In genomic region chr17:3081512-3082100, GRCm38 (mm10) we compare ENCODE assay signal across 8 mouse cellular contexts. TPM values are rescaled to one million over a fixed set of nuclear protein-coding genes. Genes with fewer than 3 reads are reported as not detected.
DNase-seq lines count a peak whose midpoint lies in the region; ATAC-seq lines count a peak whose summit lies in the region.
"Not testable (repeated sequence)": the region's sequence is repeated elsewhere in the genome, so short reads cannot be mapped to it uniquely, and the experiment has no call there.

No protein-coding gene starts in this region.

- not testable (repeated sequence) for H3K9ac ChIP-seq in kidney, embryonic 15.5 days; limb, embryonic 11.5 days (ENCODE audit: low read length)

- not testable (repeated sequence) for H3K4me1 ChIP-seq in kidney, embryonic 15.5 days; limb, embryonic 11.5 days (ENCODE audit: control insufficient read depth, insufficient read depth, low read length)

- H3K27ac ChIP-seq in kidney, embryonic 15.5 days; limb, embryonic 11.5 days (replicated peaks; ENCODE audit: low read depth, low read length): not testable (repeated sequence)

- not testable (repeated sequence) for H3K4me3 ChIP-seq in kidney, embryonic 15.5 days (replicated peaks); limb, embryonic 11.5 days (ENCODE audit: low read depth, low read length)

- WGBS in kidney, embryonic 15.5 days = 68% methylated on average over 3 of the region's 3 CpGs
- WGBS in limb, embryonic 11.5 days = 90% methylated on average over 1 of the region's 3 CpGs

- intact Hi-C loops in heart, postnatal 14 days (cut with DNase I) = not testable (repeated sequence)

- ATAC-seq in frontal cortex, adult (ENCODE audit: low TSS enrichment) = peak; percentile 39
- peak; percentile 38 for ATAC-seq in kidney, embryonic 15.5 days (replicated peaks; ENCODE audit: low FRiP score)
- ATAC-seq in limb, embryonic 11.5 days (ENCODE audit: insufficient number of reproducible peaks, low FRiP score, low TSS enrichment, low read depth) = peak; percentile 51
- peak; percentile 23 for ATAC-seq in megakaryocyte, adult 5-6 weeks (ENCODE audit: poor library complexity, severe bottlenecking)

- not testable (repeated sequence) for H3K4me2 ChIP-seq in kidney, embryonic 15.5 days; limb, embryonic 11.5 days (ENCODE audit: low read depth, severe bottlenecking)

- peak; percentile 90 for DNase-seq in cerebellum, adult 11 months
- DNase-seq in heart, postnatal 14 days = peak; percentile 53 to 58
- DNase-seq in limb, embryonic 11.5 days (ENCODE audit: low spot score) = not testable (repeated sequence)
- peak; percentile 85 for DNase-seq in right cerebral cortex, adult 18-20 months
- DNase-seq in urinary bladder, adult 18-20 months (ENCODE audit: low spot score in 2 of 2) = peak; percentile 83 to 99

- not testable (repeated sequence) for H3K9me3 ChIP-seq in kidney, embryonic 15.5 days (replicated peaks); limb, embryonic 11.5 days (ENCODE audit: control insufficient read depth, low read length)

- not testable (repeated sequence) for H3K27me3 ChIP-seq in kidney, embryonic 15.5 days; limb, embryonic 11.5 days (ENCODE audit: control insufficient read depth, insufficient read depth, low read length)

- H3K36me3 ChIP-seq in kidney, embryonic 15.5 days; limb, embryonic 11.5 days (ENCODE audit: control insufficient read depth, insufficient read depth, low read length): not testable (repeated sequence)

RNA-seq across cellular contexts. Expression of gene Scaf8, which starts 33.2 kb away (rescaled TPM):
- 10 to 100 TPM; 36.5 to 36.6 TPM for total RNA-seq in heart, postnatal 14 days (2021)
- 23.1 and 23.6 TPM in 2 replicates for polyA plus RNA-seq in kidney, embryonic 15.5 days (2015; fragmentation: Nextera tagmentation; extraction: Ambion mirVana)
- polyA plus RNA-seq in limb, embryonic 11.5 days (2014; fragmentation: Nextera tagmentation; extraction: Ambion mirVana) = 28.7 and 32.7 TPM in 2 replicates
- 34.1 and 43.8 TPM in 2 replicates for total RNA-seq in megakaryocyte, adult 5-6 weeks (2015)
- total RNA-seq in megakaryocyte, adult 5-6 weeks (2017) = 29.1 and 35.5 TPM in 2 replicates
